Mouse (Mus musculus): ENCODE measurements around the gene Hoxc5.

- no peak for TF ChIP-seq CTCF (IDR thresholded peaks at IDR 0.05; ENCODE audit: borderline replicate concordance, extremely low read depth, insufficient read depth, insufficient read length)
- TF ChIP-seq POLR2A (IDR thresholded peaks at IDR 0.05; ENCODE audit: borderline replicate concordance, extremely low read depth, insufficient read depth, insufficient read length, poor library complexity, severe bottlenecking), result no peak
Observed at GRCm38 (mm10) chr15:102949696-102950095, 17.5 kb upstream of the Hoxc5 start.
